Mouse (Mus musculus) ES-E14 (cell line): Measurements from ENCODE around the gene Tspan31. TPM values are rescaled to one million over a fixed set of nuclear protein-coding genes. Genes with fewer than 3 reads are reported as not detected.
"Not testable (repeated sequence)": the region's sequence is repeated elsewhere in the genome, so short reads cannot be mapped to it uniquely, and the experiment has no call there.

ENCODE experiments used
- DNase-seq: peaks from one replicate; pipeline ENCODE4 v3.0.0-alpha.2; 2013; ENCODE audit warnings: low read depth, low spot score
- H3K27ac ChIP-seq: 2 replicates; pipeline ENCODE4 v1.5.1; 2012; ENCODE audit warnings: low read depth, mild to moderate bottlenecking, low read length, moderate library complexity, mixed read lengths; ENCODE audit not compliant: poor library complexity, insufficient read depth, severe bottlenecking
- H3K36me3 ChIP-seq: 2 replicates; pipeline ENCODE4 v1.6.1; 2012; ENCODE audit warnings: mild to moderate bottlenecking, low read length, moderate library complexity, mixed read lengths; ENCODE audit not compliant: control insufficient read depth, poor library complexity, insufficient read depth, severe bottlenecking
- H3K4me1 ChIP-seq, 2 experiments: fragments of 150-350 bp in 1 of 2; sonication (generic) in 1 of 2; 2 replicates each; pipeline ENCODE4 v1.6.1; 2012; ENCODE audit warnings: low read length in 2 of 2, mild to moderate bottlenecking in 1 of 2, mixed read lengths in 1 of 2; ENCODE audit not compliant: control insufficient read depth in 2 of 2, insufficient read depth in 2 of 2, poor library complexity in 1 of 2
- H3K4me3 ChIP-seq, 2 experiments: fragments of 150-350 bp in 1 of 2; sonication (generic) in 1 of 2; 2 replicates each; pipeline ENCODE4 v1.5.1; 2012; ENCODE audit warnings: low read length in 2 of 2, low read depth in 1 of 2, mild to moderate bottlenecking in 1 of 2, mixed read lengths in 1 of 2; ENCODE audit not compliant: insufficient read depth in 1 of 2, poor library complexity in 1 of 2, severe bottlenecking in 1 of 2
- H3K9ac ChIP-seq: 2 replicates; pipeline ENCODE4 v1.6.1; 2012; ENCODE audit warnings: low read depth, mild to moderate bottlenecking, low read length, mixed read lengths; ENCODE audit not compliant: poor library complexity, insufficient read depth, severe bottlenecking
- H3K9me3 ChIP-seq: fragments of 150-350 bp; sonication (generic); 2 replicates; pipeline ENCODE4 v1.6.1; 2012; ENCODE audit warnings: low read depth, mild to moderate bottlenecking, low read length; ENCODE audit not compliant: control insufficient read depth, insufficient read depth
- CHD2 ChIP-seq: IDR thresholded peaks from 2 replicates; pipeline ENCODE4 v1.6.1; 2014; ENCODE audit warnings: mild to moderate bottlenecking, low read depth, low read length, inconsistent platforms
- HCFC1 ChIP-seq: IDR thresholded peaks from 2 replicates; pipeline ENCODE4 v1.6.1; 2012; ENCODE audit warnings: low read length, inconsistent platforms, borderline replicate concordance; ENCODE audit not compliant: insufficient read depth
- MAFK ChIP-seq: IDR thresholded peaks from 2 replicates; pipeline ENCODE4 v1.6.1; 2014; ENCODE audit warnings: mild to moderate bottlenecking, low read depth, low read length, inconsistent platforms; ENCODE audit not compliant: insufficient read depth
- ZC3H11A ChIP-seq: IDR thresholded peaks from 2 replicates; pipeline ENCODE4 v1.6.1; 2012; ENCODE audit warnings: low read depth, mild to moderate bottlenecking, inconsistent platforms, low read length, borderline replicate concordance
- ZNF384 ChIP-seq: IDR thresholded peaks from 2 replicates; pipeline ENCODE4 v1.6.1; 2012; ENCODE audit warnings: low read depth, low read length, inconsistent platforms
- in situ Hi-C, 2 experiments: fragments of 600-800 bp; cut with MboI; formaldehyde crosslinking; loops; one replicate each; pipeline ENCODE4 v1.15.1; 2025; ENCODE audit warnings: low sequenced_read_pairs in 2 of 2, inconsistent platforms in 1 of 2; ENCODE audit not compliant: unreplicated experiment in 2 of 2
- total RNA-seq: library from RNA; depleted of rRNA; stranded (reverse); fragments of 300-350 nt; gene quantifications from 2 replicates; pipeline ENCODE4 v1.2.3, GENCODE M21; 2012

Gene Tspan31
- total RNA-seq, 1 experiment: 121 TPM

DNA sequence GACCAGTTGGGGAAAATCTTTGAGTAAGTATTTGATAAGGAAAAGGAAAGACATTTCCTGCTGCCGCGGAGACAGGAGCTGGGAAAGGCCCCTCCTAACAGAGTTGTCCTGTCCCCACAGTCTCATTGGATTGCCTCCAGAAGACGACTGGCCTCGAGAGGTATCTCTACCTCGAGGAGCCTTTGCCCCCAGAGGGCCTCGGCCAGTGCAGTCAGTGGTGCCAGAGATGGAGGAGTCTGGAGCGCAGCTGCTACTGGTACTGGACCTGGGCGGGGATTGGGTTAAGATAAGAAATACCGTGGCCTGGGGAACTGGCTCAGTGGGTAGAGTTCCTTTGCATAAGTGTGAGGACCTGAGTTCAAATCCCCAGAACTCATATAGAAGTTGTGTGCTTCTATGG lies 4.1 kb downstream of the Tspan31 start:
- Histone ChIP-seq H3K36me3 (peaks cover 39% of the 10 kb centered on the region), H3K9me3 (no peaks in the 10 kb centered on the region), H3K27ac (no peak overlapping the region), H3K4me1 (peaks cover 2 to 10% of the 10 kb centered on the region in 2 experiments; a peak in 3 of 4 replicates), H3K4me3 (no peak overlapping the region; a peak in 1 of 4 replicates), H3K9ac (no peak overlapping the region; the same call in 1 of the 2 replicates)
- in situ Hi-C loops: no loop called here
- DNase-seq: no peak
- TF ChIP-seq ZNF384: no peak
- TF ChIP-seq HCFC1: no peak
- TF ChIP-seq CHD2: no peak
- no peak for TF ChIP-seq MAFK

DNA sequence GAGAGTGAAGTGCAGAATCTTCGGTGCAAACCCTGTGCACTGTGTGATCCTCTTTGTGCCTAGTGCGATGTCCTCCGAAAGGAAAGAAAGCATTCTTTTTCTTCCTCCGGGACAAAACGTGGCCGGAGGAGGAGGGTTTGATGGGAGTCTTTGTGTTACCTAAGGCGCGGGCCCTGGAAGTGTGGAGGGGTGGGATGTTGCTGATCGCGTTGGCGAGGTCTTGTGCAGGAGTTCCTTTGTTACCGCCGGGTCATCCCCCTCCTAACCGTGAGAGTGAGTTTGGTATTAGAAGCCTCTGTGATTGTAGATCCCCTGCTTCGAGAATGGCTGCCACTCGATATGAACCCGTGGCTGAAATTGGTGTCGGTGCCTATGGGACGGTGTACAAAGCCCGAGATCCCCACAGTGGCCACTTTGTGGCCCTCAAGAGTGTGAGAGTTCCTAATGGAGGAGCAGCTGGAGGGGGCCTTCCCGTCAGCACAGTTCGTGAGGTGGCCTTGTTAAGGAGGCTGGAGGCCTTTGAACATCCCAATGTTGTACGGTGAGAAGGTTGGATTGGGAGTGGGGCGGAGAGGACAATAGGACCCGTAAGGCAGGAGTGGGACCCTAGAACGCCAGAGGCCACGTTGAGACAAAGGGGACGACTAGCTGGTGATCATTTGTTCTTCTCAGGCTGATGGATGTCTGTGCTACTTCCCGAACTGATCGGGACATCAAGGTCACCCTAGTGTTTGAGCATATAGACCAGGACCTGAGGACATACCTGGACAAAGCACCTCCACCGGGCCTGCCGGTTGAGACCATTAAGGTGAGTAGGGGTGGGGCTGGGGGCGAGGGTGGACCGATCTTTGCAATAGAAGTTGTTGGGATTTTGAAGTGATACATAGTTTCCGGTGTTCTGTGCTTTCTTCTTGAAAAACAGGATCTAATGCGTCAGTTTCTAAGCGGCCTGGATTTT lies 5.9 kb downstream of the Tspan31 start:
- Histone ChIP-seq H3K4me1 (peaks cover 2 to 10% of the 10 kb centered on the region in 2 experiments; a peak in 3 of 4 replicates), H3K9me3 (no peaks in the 10 kb centered on the region), H3K27ac (peak overlapping the region; percentile 77), H3K36me3 (peaks cover 39% of the 10 kb centered on the region), H3K4me3 (peak overlapping the region; percentile 84 to 99), H3K9ac (peak overlapping the region; percentile 98)
- in situ Hi-C loops: no loop called here
- no peak for DNase-seq
- TF ChIP-seq ZNF384 (no peak), HCFC1 (no peak), MAFK (no peak), CHD2 (no peak), ZC3H11A (no peak)

- H3K27ac ChIP-seq: peak within 1 kb of the TSS; percentile 77
- peaks cover 36% of the 10 kb centered on the region for H3K36me3 ChIP-seq
- H3K9me3 ChIP-seq: no peaks in the 10 kb centered on the region
- peak; percentile 97 for DNase-seq
- in situ Hi-C loops: no loop called here
- peak within 1 kb of the TSS; percentile 84 to 99 for H3K4me3 ChIP-seq
- peak within 1 kb of the TSS; percentile 98 for H3K9ac ChIP-seq
- 0 out of 2 replicates have a peak, but pooled peaks have one; percentile 64 for TF ChIP-seq HCFC1
- TF ChIP-seq CHD2: no peak
- H3K4me1 ChIP-seq: peaks cover 2 to 13% of the 10 kb centered on the region in 2 experiments; a peak in 3 of 4 replicates
Observed at GRCm38 (mm10) chr10:127063239-127063872, 6.7 kb downstream of the Tspan31 start, which contains the start of gene Cdk4. Gene Cdk4 (plus strand): TSS chr10:127063534.

- Histone ChIP-seq H3K4me1 (peaks cover 2 to 13% of the 10 kb centered on the region in 2 experiments; a peak in 3 of 4 replicates), H3K9ac (no peak overlapping the region), H3K9me3 (no peaks in the 10 kb centered on the region), H3K27ac (no peak overlapping the region), H3K4me3 (no peak overlapping the region), H3K36me3 (peaks cover 30% of the 10 kb centered on the region)
- TF ChIP-seq ZC3H11A (no peak), CHD2 (no peak), HCFC1 (no peak), ZNF384 (no peak), MAFK (no peak)
- DNase-seq: no peak
- in situ Hi-C loops: no loop called here
Observed at GRCm38 (mm10) chr10:127062503-127062902, 7.6 kb downstream of the Tspan31 start.

DNA sequence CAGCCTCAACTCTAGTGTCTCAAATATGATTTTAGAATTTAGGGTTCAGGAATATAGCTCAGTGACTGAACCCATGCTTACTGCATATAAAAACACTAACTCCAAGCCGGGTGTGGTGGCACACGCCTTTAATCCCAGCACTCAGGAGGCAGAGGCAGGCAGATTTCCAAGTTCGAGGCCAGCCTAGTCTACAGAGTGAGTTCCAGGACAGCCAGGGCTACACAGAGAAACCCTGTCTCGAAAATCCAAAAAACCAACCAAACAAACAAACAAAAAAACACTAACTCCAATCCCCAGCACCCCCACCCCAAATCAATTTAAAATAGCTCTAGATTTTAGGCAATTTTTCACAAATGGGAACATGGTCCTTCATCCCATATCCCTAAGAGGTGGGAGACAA lies 8.0 kb downstream of the Tspan31 start:
- H3K9me3 ChIP-seq, in situ Hi-C loops, DNase-seq, H3K9ac ChIP-seq, H3K4me3 ChIP-seq, H3K27ac ChIP-seq: not testable (repeated sequence)
- peaks cover 2 to 16% of the 10 kb centered on the region in 2 experiments; a peak in 3 of 4 replicates for H3K4me1 ChIP-seq
- H3K36me3 ChIP-seq: peaks cover 30% of the 10 kb centered on the region
